Mouse (Mus musculus) right cerebral cortex, postnatal 25 days (tissue): ENCODE measurements at regions not wholly inside any gene's neighbourhood (a gene's known extent, or its start where the extent isn't known, plus 50 kb on each side); places are given as distances from the start of the nearest gene placed in this dataset.
"Not testable (repeated sequence)": the region's sequence is repeated elsewhere in the genome, so short reads cannot be mapped to it uniquely, and the experiment has no call there.

Experiments used
- DNase-seq: peaks from one replicate; pipeline ENCODE4 v3.0.0; 2022

GRCm38 (mm10) chr16:65312947-65313346 is 207.3 kb upstream of the Htr1f start:
- no peak for DNase-seq

DNA sequence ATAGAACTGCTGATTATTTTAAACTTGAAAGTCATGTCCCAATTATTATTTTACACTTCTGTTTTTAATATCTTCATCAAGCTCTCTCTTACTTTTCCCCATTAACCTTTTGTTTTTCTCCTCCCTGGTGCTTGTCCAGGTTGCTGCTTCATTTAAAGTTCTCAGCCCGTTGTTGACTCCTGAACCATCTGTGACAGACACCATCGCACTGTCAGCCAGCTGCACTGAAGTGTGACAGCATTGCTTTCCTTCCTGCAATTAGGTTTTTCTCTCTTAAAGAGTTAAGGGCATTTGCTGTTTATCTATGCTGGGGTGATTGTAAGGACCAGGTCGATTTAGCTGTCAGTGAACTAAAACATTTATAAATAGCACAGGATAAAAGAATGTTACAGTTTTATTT is 205.3 kb upstream of the Pou1f1 start:
- no peak for DNase-seq

DNA sequence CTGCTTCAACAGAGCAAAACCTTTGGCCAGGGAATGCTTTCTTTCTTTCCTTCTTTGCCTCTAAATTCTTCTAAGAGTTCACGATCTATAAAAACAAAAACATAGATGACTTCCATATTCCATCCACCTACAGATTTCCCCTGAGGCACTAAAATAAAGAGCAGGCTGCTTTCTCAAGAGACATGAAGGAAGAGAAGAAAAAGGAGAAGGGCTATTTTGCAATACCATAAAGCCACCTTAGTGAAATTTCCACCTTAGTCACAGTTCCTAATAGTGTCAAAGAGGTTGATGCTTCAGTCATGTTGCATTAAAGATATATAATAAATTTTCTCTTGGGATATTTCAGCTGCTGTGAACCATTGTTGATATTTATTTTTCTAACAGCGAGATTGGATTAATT is 187.9 kb upstream of the Pou1f1 start:
- no peak for DNase-seq

DNA sequence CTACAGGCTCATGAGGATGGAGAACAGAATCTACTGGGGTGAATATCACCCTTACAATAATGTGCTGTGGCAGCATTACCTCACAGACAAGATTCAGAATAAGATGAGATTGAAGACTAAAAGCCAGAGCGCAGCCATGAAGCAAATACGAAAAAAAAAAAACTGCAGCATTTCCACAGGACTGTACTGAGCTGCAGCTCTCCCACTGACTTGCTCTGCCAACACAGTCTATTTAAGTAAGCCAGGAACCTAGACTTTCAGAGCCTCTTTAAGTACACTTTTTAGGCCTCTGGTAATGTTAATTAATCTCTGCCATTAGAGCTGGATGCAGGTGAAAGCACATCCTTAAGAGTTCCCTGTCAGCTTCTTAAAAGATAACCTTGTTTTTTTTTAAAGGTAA is 181.1 kb upstream of the Pou1f1 start:
- no peak for DNase-seq

DNA sequence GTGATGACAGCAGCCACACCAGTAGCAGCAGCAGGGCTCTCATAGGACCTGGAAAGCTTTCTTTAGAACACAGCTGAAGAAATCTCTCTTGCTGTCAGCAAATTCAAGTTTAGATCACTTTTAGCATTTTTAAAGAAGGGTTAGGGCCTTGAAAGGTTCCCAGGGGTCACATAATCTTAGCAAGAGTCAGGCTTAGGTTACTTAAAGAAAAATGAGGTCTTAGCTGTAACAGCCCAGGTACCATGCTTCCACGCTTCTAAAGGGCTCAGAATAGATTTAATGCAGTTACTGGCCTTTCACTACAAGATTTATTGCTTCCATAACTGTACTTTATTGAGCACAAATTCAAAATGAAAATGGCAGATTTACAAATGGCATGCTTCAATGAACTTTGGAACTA is 160.4 kb upstream of the Pou1f1 start:
- no peak for DNase-seq

GRCm38 (mm10) chr16:65369271-65369670 is 151.0 kb upstream of the Pou1f1 start:
- no peak for DNase-seq

GRCm38 (mm10) chr16:65370939-65371338 is 149.4 kb upstream of the Pou1f1 start:
- no peak for DNase-seq

DNA sequence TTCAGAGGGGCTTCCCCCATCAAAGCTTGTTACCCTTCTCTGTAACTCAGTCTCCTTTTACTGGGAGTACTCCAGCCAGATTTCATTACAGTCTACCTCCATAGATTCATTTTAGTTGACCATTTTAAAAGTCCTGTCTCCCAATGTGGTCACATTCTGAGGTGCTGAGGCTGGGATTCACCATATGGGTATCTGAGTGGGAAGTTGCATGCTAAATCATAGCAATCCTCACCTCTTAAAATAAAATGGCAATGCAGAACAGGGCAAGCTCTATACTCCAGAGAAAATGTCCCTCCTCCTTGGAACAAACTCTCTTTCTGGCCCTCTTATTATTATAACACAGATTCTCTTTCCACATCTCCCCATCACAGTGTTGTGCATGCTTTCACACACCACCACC is 143.8 kb upstream of the Pou1f1 start:
- DNase-seq, result no peak

DNA sequence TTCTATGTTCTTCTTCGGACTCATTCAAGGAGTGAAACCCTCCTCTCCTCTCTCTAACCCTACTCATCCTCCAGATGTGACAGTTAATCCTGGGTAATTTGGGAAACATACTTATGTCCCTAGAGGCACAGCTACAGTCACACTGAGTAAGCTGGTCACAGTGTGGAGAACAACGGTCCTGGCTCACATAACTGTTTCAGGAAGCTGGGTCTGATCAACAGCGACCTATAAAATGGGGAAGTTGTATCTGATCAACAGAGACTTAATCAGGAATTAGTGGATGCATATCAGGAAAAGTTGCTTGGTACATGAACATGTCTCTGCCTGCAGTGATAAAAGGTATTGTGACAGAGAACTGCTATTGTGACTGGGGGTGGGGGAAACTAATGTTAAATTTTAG is 142.0 kb upstream of the Pou1f1 start:
- no peak for DNase-seq

- DNase-seq, result peak; percentile 4
These were observed 140.4 kb upstream of the Pou1f1 start for GRCm38 (mm10) chr16:65379939-65380338.

- DNase-seq, result no peak
These were observed 116.2 kb upstream of the Pou1f1 start for GRCm38 (mm10) chr16:65403926-65404648.

DNA sequence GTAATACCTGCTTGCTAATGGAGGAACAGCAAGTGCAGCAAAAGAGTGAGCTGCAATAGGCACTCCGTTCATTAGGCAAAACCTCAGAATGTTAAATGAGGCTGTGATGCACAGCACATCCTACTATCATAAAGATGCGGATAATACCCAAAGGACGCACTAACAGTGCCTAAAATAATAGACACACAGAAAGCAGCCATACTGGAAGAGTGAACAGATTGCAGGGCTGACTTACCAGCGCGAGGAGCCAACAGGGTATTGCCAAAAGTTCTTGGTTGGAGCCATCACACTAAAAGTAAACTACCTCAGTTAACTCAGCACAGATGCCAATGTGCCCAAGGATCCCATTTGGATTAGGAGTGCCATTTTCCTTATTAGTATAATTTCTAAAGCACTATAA is 115.5 kb upstream of the Pou1f1 start:
- DNase-seq, result no peak

- no peak for DNase-seq
These were observed 114.3 kb upstream of the Pou1f1 start for GRCm38 (mm10) chr16:65405824-65406556.

GRCm38 (mm10) chr16:65432046-65432445 is 88.3 kb upstream of the Pou1f1 start:
- not testable (repeated sequence) for DNase-seq

DNA sequence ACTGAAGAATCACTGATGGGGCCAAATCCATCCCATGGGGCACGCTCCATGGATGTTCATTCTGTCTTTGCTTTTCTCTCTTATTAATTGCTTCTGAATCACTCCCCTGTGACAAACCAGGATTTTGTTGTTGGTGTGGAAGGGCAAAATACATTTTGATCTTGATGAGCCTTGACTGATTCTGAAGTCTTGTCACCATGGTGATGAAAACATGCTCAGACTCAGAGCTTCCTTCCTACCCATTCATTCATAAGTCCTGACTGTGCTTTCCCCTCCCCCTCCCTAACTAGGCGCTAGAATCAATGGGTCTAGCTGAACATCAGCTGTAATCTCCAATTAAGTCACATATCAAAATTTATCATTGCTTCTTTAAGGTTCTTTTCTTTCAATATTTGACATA is 84.2 kb upstream of the Pou1f1 start:
- no peak for DNase-seq

DNA sequence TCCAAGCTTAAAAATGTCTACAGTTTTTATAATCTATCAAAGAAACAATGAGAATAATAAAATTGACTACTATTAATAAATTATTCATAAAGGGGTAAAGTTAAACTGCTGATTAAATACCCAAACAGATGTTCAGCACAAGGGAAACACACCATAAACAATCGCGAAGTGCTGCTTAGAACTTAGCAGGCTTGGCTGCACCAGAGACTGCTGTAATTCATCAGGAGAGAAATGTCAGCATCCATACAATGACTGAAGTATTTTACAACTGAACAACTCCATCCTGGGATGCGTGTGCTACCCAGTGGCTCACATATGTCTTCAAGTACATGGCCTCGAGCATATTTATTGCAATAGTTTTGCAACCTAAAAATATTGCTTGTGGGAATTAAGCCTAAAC is 78.4 kb upstream of the Pou1f1 start:
- no peak for DNase-seq

- no peak for DNase-seq
These were observed 71.5 kb upstream of the Pou1f1 start for GRCm38 (mm10) chr16:65448810-65449209.

DNA sequence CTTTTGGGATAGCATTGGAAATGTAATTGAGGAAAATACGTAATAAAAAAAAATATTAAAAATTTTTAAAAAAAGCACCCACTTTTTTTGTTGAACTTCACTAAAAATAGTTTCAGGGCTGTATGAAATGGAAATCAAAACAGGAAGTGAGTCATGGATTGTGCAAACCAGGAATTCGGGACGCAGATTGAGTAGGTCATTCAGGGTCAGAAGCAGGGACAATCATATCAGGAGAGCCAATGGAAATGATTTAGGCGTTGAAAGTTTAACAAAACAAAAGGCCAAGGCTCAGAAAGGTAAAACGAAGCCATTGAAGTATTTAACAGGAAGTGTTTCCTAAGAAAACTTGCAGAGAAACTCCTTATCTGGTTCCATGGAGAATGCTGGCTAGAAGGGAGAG is 69.6 kb upstream of the Pou1f1 start:
- no peak for DNase-seq

DNA sequence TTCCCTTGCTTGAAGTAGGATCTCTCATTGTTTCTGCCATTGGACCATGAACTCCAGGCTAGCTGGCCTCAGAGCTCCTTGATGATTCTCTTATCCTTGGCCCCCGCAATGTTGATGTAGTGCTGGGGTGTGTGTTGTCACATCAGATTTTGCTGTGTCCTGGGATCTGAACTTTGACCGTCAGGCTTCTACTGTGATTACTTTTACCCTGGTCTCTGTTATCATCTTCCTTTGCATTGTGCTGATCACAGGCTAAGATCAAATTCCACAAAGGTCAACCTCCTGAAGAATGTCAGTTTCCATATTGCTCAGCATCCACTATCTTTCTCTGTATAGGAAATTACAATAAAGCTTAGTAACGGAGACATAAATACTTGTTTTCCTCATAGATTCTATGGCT is 68.4 kb upstream of the Pou1f1 start:
- no peak for DNase-seq

DNA sequence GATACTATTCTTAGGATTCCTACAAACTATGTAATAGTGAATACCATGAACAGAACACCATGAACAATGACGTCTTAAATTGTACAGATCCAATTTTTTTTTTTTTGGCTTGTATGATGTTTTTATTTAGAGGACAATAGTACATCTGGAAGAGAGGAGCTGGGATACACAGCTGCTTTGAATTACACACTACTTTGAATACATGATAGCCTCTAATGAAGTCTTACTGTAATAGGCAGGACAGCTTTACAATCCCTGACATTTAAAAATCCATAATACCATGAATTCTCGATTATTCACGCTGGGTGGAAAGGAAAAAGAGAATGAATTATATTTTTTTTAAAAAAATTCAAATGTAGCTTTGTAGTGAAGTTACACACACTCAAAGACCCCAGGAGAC is 63.4 kb upstream of the Pou1f1 start:
- not testable (repeated sequence) for DNase-seq

GRCm38 (mm10) chr16:65458234-65458633 is 62.1 kb upstream of the Pou1f1 start:
- no peak for DNase-seq

DNA sequence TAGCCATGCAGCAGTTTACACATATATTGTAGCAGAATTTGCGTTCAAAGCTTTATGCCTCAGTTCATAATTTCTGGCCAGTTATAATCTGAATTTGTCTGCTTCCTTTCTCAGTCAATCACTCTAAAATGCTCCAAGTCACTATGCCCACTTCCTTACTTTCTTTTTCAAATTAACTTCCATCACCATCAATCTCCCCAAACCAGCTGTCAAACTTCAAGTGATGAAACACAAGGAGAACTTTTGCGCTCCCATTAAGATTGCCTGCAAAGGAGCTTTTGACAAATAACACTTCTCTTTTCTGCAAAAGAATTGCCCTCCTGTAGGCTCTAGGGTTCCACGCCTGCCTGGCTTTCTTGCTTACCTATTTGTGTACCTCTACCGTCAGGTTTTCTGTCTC is 50.6 kb upstream of the Pou1f1 start:
- no peak for DNase-seq
